16 mouse cellular contexts compared by ENCODE assay signal in genomic region chr7:134227101-134227500, GRCm38 (mm10). TPM values are rescaled to one million over a fixed set of nuclear protein-coding genes. Genes with fewer than 3 reads are reported as not detected.
"Had no signal": no experiment of that assay in that cellular context is flagged by ENCODE, and none has a peak within 500 bp of the region (broad histone marks: within the 10 kb centered on the region; RNA-seq: fewer than 3 reads in every experiment).

No protein-coding gene starts in this region.

- ATAC-seq: liver, embryonic 12.5 days; midbrain, embryonic 13.5 days; midbrain, embryonic 16.5 days had no signal

- H3K36me3 ChIP-seq: kidney, embryonic 15.5 days; limb, embryonic 13.5 days; liver, embryonic 12.5 days; liver, embryonic 15.5 days; midbrain, embryonic 10.5 days; midbrain, embryonic 13.5 days; neural tube, embryonic 13.5 days had no signal

- H3K4me1 ChIP-seq: liver, embryonic 12.5 days; liver, embryonic 15.5 days; megakaryocyte, embryonic 14.5 days had no signal

- H3K4me2 ChIP-seq: kidney, embryonic 15.5 days; liver, embryonic 12.5 days; liver, embryonic 15.5 days; midbrain, embryonic 13.5 days had no signal

- DNase-seq: liver; right cerebral cortex, postnatal 25 days; spleen, adult 18-20 months; thymus, adult 2 months; thymus, postnatal 14 days had no signal

- H3K9ac ChIP-seq: kidney, embryonic 15.5 days; limb, embryonic 13.5 days; liver, embryonic 12.5 days; liver, embryonic 15.5 days; midbrain, embryonic 13.5 days; neural tube, embryonic 13.5 days had no signal

- H3K9me3 ChIP-seq: kidney, embryonic 15.5 days; limb, embryonic 13.5 days; liver, embryonic 12.5 days; liver, embryonic 15.5 days; megakaryocyte, embryonic 14.5 days; midbrain, embryonic 10.5 days; midbrain, embryonic 13.5 days; neural tube, embryonic 13.5 days had no signal

- H3K4me3 ChIP-seq: kidney, embryonic 15.5 days; limb, embryonic 13.5 days; liver, embryonic 12.5 days; liver, embryonic 15.5 days; megakaryocyte, embryonic 14.5 days; midbrain, embryonic 13.5 days; myocyte; neural tube, embryonic 13.5 days had no signal

- H3K27ac ChIP-seq: limb, embryonic 13.5 days; liver, embryonic 12.5 days; liver, embryonic 15.5 days; midbrain, embryonic 13.5 days had no signal

RNA-seq across cellular contexts. Expression of gene Adam12, which starts 4.8 kb away (rescaled TPM):
- total RNA-seq: monocyte, adult 5-6 weeks had no signal
